Mouse (Mus musculus) liver, embryonic 14.5 days (tissue): ENCODE data around the gene Ncs1.

Source experiments
- CTCF ChIP-seq: IDR thresholded peaks from 2 replicates; pipeline ENCODE4 v1.5.1; 2016; ENCODE audit warnings: antibody characterized with exemption, low read depth, control low read depth
- EP300 ChIP-seq: IDR thresholded peaks from 2 replicates; pipeline ENCODE4 v1.6.1; 2016; ENCODE audit warnings: antibody characterized with exemption, low read depth

- TF ChIP-seq CTCF (no peak), EP300 (no peak)
Observed at GRCm38 (mm10) chr2:31208544-31209142, 37.0 kb upstream of the Ncs1 start.
